Mouse (Mus musculus) kidney, adult 2 months (tissue): ENCODE data around the gene Antxr1. TPM values are rescaled to one million over a fixed set of nuclear protein-coding genes. Genes with fewer than 3 reads are reported as not detected.

Source experiments
- DNase-seq: peaks from one replicate; pipeline ENCODE4 v3.0.0; 2021
- H3K27ac ChIP-seq: fragments of 200-500 bp; 2 replicates; pipeline ENCODE4 v1.5.1; 2012; ENCODE audit warnings: low read depth, low read length, control low read depth, inconsistent platforms; ENCODE audit not compliant: insufficient read depth
- H3K27me3 ChIP-seq: fragments of 200-500 bp; replicated peaks from 2 replicates; pipeline ENCODE4 v1.6.1; 2012; ENCODE audit warnings: mild to moderate bottlenecking, moderate library complexity, low read length, inconsistent platforms; ENCODE audit not compliant: control insufficient read depth, insufficient read depth
- H3K36me3 ChIP-seq: fragments of 200-500 bp; 2 replicates; pipeline ENCODE4 v1.6.1; 2012; ENCODE audit warnings: mild to moderate bottlenecking, moderate library complexity, low read length, inconsistent platforms; ENCODE audit not compliant: control insufficient read depth, insufficient read depth
- H3K4me1 ChIP-seq: fragments of 200-500 bp; 2 replicates; pipeline ENCODE4 v1.6.1; 2011; ENCODE audit warnings: low read length; ENCODE audit not compliant: control insufficient read depth, insufficient read depth
- H3K4me3 ChIP-seq: fragments of 200-500 bp; 2 replicates; pipeline ENCODE4 v1.5.1; 2011; ENCODE audit warnings: mild to moderate bottlenecking, low read depth, low read length, control low read depth; ENCODE audit not compliant: insufficient read depth
- CTCF ChIP-seq: fragments of 200-500 bp; conservative IDR thresholded peaks from 2 replicates; pipeline ENCODE4 v1.5.1; 2011; ENCODE audit warnings: low read depth, mild to moderate bottlenecking, control low read depth, low read length, moderate library complexity, mixed read lengths; ENCODE audit not compliant: insufficient read depth, insufficient read length
- POLR2A ChIP-seq: fragments of 200-500 bp; IDR thresholded peaks from one replicate; pipeline ENCODE4 v1.6.1; 2011; ENCODE audit warnings: low read depth, low read length, control low read depth
- WGBS: fragments of 180-500 bp; shearing (Covaris S2); methylation state at CpG from one replicate; pipeline ENCODE4 v1.1.7; 2018; 5-methylcytosine and 5-hydroxymethylcytosine counted together
- polyA plus RNA-seq: library from polyadenylated mRNA; depleted of rRNA; stranded (reverse); fragments of >200 nt; gene quantifications from 2 replicates; pipeline ENCODE4 v1.2.3, GENCODE M21; 2012

Antxr1 gene
- polyA plus RNA-seq, 1 experiment: 2.0 TPM

GRCm38 (mm10) chr6:87116596-87116995 is 219.0 kb downstream of the Antxr1 start:
- H3K36me3 ChIP-seq: no peaks in the 10 kb centered on the region
- no peaks in the 10 kb centered on the region for H3K4me1 ChIP-seq
- no peak for TF ChIP-seq POLR2A
- no peak for TF ChIP-seq CTCF
- H3K4me3 ChIP-seq: no peak overlapping the region
- no peak for DNase-seq
- H3K27ac ChIP-seq: no peak overlapping the region
- no peaks in the 10 kb centered on the region for H3K27me3 ChIP-seq
- 87% methylated on average over 7 of the region's 7 CpGs for WGBS

GRCm38 (mm10) chr6:87115981-87116380 is 219.6 kb downstream of the Antxr1 start:
- Histone ChIP-seq H3K4me1 (no peaks in the 10 kb centered on the region), H3K27ac (no peak overlapping the region), H3K4me3 (no peak overlapping the region), H3K36me3 (no peaks in the 10 kb centered on the region), H3K27me3 (no peaks in the 10 kb centered on the region)
- WGBS: 73% methylated on average over 2 of the region's 2 CpGs
- DNase-seq: no peak
- TF ChIP-seq CTCF: no peak
- TF ChIP-seq POLR2A: no peak

- DNase-seq: no peak
- no peak overlapping the region for H3K4me3 ChIP-seq
These were observed 223.5 kb downstream of the Antxr1 start for GRCm38 (mm10) chr6:87112125-87112524.

GRCm38 (mm10) chr6:87111493-87111892 is 224.1 kb downstream of the Antxr1 start:
- H3K4me3 ChIP-seq: no peak overlapping the region
- no peak overlapping the region for H3K27ac ChIP-seq
- no peaks in the 10 kb centered on the region for H3K4me1 ChIP-seq
- no peaks in the 10 kb centered on the region for H3K36me3 ChIP-seq
- 88% methylated on average over 1 of the region's 1 CpGs for WGBS
- TF ChIP-seq POLR2A (no peak), CTCF (no peak)
- H3K27me3 ChIP-seq: no peaks in the 10 kb centered on the region
- DNase-seq: no peak

More at GRCm38 (mm10) chr6:87112125-87112524, 223.5 kb downstream of the Antxr1 start:
- no peaks in the 10 kb centered on the region for H3K4me1 ChIP-seq
- no peaks in the 10 kb centered on the region for H3K36me3 ChIP-seq
- no peak overlapping the region for H3K27ac ChIP-seq
- WGBS: 90% methylated on average over 6 of the region's 6 CpGs
- H3K27me3 ChIP-seq: no peaks in the 10 kb centered on the region
- TF ChIP-seq POLR2A: no peak
- TF ChIP-seq CTCF: no peak

- Histone ChIP-seq H3K4me3 (no peak within 1 kb of the TSS), H3K27me3 (no peaks in the 10 kb centered on the region), H3K4me1 (no peaks in the 10 kb centered on the region), H3K36me3 (no peaks in the 10 kb centered on the region), H3K27ac (no peak within 1 kb of the TSS)
- TF ChIP-seq POLR2A: no peak
- no peak for TF ChIP-seq CTCF
- no peak for DNase-seq
- 70% methylated on average over 11 of the region's 11 CpGs for WGBS
These were observed 231.4 kb downstream of the Antxr1 start, which contains the start of gene D6Ertd527e for GRCm38 (mm10) chr6:87104123-87104796. D6Ertd527e (plus strand) TSS chr6:87104746.

- 100% methylated on average over 1 of the region's 1 CpGs for WGBS
- DNase-seq: no peak
- TF ChIP-seq POLR2A: no peak
- no peak for TF ChIP-seq CTCF
These were observed 232.3 kb downstream of the Antxr1 start for GRCm38 (mm10) chr6:87103314-87103713.

GRCm38 (mm10) chr6:87102421-87102911 is 233.2 kb downstream of the Antxr1 start:
- WGBS: 24% methylated on average over 7 of the region's 7 CpGs
- peak; percentile 34 for DNase-seq
- H3K4me3 ChIP-seq: no peak overlapping the region
- H3K4me1 ChIP-seq: no peaks in the 10 kb centered on the region
- H3K36me3 ChIP-seq: no peaks in the 10 kb centered on the region
- H3K27ac ChIP-seq: no peak overlapping the region
- no peaks in the 10 kb centered on the region for H3K27me3 ChIP-seq
- no peak for TF ChIP-seq POLR2A
- no peak for TF ChIP-seq CTCF

More at GRCm38 (mm10) chr6:87103314-87103713, 232.3 kb downstream of the Antxr1 start:
- H3K4me1 ChIP-seq: no peaks in the 10 kb centered on the region
- H3K4me3 ChIP-seq: no peak overlapping the region
- no peak overlapping the region for H3K27ac ChIP-seq
- H3K27me3 ChIP-seq: no peaks in the 10 kb centered on the region
- H3K36me3 ChIP-seq: no peaks in the 10 kb centered on the region
